Mouse (Mus musculus): ENCODE data around the gene Adra2a.

Adra2a gene

DNA sequence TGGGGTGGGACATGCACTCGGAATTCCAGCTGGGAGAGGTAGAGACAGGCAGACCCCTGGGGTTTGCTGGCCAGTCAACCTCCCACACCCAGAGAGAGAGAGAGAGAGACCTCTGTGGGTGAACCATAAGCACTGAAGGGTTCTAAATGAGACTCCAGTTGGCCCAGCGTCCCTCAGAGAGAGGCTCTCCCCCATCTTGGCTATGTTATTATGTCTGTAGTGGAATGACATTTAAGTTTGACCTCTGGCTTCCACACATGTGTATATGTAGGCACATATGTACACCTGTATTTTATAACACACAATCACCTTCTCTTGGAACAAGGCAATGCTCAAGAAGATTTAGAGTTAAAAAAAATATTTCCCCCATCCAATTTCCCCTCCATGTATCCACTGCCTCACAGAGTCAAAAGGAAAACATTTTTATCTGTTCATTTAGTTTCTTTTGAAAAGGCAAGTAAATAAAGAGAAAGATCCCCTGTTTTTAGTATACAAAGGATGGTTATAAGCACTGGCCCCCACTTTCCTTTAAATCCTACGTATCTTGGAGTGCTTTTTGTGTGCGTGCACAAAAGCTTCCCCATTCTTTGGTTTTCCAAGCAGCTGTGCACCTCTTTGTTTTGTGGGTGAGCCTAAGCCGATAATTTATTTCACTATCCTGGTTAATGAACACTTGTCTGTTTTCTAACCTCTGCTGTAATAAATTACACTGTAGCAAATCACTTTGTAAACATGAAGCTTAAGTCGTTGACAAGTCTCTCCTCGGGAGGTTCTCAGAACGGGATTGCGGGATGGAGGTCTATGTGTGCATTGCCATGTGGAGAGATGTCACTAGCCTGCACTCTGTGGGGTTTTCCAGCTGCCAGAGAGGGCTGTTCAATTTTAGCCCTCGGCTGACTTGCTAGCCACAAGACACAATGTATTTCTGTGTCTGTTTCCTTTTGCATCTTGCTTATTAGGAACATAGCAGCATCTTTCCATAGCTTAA, 32.7 kb downstream of the Adra2a start:
- DNase-seq (ENCODE audit: low spot score) = no peak

DNA sequence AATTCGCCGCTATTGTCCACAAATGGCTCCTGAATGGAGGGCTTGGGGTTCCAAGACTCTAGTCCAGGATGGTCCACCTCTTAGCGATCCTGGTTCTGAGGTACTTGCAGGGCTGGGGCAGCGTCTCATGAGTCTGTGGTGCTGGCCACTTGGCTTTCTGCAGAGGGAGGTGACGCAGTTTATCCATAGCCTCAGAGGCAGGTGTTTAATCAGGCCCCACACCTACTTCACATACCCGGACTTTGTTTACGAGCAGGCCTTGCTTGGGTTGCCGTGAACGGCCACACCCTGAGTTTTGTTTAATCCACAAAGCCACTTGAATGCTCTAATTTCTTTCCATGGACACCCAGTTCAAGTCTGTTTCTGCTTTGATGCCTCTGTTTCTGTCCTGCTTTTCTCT, 37.4 kb downstream of the Adra2a start:
- DNase-seq (ENCODE audit: low spot score) = no peak

DNA sequence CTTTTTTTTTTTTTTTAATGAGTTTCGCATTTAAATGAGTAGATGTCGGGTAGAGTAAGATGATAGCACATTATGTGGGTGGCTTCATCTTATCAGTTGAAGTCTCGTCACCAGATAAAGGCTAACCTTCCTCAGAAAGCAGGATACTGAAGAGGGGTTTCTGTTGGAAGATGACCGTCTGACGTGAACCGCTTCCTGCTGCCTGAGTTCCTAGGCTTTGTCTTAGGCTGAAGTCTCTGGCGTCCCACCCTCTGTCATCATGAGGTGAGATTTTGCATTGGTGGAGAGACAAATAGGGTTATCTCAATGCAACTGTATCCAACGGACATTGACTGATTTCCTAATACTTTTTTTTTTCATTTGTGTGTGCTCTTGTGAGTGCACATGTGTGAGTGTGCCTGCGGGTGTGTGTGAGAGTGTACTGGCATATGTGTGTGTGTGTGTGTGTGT, 37.8 kb downstream of the Adra2a start:
- DNase-seq (ENCODE audit: low spot score) = no peak

DNA sequence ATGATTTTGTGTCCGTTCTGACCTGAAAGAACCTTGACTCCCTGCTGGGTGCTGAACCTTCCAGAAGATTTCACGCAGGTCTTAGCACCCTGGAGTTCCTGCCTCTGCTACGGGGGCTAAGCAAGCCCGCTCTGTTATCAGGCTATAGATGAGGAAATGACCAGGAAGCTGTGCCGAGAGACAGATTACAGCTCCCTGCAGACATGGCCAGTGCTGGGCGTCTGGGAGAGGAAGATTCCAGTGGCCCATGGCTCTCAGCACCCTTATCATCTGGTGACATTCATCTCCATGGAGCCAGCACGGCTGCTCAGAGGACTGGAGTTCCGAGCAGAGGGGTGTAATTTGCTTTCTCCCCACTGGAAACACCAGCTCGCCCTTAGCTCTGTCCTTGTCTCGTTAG, 43.4 kb downstream of the Adra2a start:
- DNase-seq (ENCODE audit: low spot score) = no peak

DNA sequence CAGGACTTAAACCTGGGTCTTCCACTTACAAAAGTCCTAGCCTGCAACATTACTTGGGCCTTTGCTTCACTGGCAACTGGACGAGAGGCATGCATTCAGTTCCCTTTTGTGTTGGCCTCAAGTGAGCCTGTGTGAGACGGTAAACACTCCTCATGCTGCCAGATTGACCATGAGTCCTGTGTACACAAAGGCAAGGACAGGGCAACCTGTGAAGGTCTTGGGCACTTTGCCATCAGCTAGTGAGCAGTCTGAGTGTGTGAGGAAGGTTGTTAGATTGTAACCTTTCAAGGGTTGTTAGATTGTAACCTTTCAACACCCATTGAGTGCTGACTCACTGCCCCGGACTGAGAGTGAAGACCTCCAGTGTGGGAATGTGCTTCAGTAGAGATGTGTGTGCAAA, 49.6 kb downstream of the Adra2a start:
- no peak for DNase-seq (ENCODE audit: low spot score)

DNA sequence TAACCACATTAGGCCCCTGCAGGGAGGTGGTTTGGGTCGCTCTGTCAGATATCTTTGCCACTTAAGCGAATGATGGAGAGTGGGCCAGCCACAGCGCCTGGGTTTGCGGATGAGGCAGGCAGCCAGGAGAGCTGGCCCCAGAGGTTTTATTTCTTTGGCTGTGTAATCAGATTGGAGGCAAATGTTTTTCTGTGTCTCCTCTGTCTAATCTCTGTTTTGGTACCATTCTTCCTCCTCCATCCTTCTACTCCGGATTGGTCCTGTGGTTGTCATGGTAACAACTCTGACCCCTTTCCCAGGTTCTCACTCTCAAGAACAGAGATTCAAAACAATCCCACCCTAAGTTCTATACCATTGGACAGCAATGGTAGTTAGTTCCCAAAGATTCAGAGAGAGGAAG, 51.8 kb downstream of the Adra2a start:
- DNase-seq (ENCODE audit: low spot score) = no peak

DNA sequence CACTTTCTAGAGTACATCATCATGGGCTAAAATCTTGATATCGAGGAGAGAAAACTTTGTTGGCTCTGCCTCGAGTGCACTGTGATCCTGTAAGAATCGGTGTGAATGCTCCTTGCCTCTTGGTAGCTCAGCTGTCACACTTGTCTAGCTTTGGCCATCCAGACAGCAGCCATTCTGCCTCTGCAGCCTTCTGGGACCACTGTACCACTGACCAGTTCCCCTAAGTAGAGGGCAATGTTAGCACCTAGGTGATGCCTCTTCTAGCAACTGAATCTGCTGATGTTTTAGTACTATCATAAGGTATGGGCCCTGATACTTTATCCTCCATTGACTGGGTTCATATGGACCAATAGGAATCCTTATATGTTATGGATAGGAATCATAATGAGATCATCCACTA, 54.4 kb downstream of the Adra2a start:
- no peak for DNase-seq (ENCODE audit: low spot score)
